Mouse (Mus musculus): ENCODE results near the gene Strn.

Gene Strn

DNA sequence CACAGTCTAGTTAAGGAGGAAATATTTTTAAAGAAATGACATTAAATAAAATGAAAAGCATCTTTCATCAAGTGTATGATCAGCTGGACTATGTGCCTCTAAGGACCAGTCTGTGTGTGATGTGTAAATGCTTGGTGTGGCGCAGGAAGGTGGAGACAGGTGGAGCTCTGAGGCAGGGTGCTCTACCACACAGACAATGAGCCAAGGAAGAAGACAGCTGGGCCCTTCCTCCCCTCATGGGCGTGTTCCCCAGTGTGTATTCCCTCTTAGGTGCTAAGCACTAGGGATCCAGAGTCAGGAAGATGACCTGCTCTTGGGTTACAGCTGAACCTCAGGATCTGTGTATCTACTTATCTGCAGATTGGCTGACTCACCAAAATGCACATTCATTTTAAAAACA, 122.5 kb downstream of the Strn start:
- DNase-seq = no peak

DNA sequence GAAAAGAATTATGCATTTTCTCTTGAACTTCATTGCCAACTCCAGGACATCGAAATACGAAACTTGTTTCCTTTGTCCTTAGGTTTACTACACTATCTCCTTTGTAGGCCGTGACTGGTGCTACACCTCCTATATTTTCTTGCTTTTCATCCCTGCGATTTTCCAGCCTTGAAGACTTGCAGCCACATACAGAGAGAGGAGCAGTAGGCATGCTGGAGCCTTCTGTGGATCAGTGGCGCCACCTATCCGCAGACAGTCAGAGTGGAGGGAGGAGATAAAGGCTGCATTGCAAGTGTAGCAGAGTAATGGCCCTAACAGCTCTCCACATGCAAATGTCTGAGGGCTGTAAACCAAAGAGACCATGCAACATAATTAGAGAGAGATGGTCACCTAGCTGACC, 125.9 kb downstream of the Strn start:
- DNase-seq = no peak

DNA sequence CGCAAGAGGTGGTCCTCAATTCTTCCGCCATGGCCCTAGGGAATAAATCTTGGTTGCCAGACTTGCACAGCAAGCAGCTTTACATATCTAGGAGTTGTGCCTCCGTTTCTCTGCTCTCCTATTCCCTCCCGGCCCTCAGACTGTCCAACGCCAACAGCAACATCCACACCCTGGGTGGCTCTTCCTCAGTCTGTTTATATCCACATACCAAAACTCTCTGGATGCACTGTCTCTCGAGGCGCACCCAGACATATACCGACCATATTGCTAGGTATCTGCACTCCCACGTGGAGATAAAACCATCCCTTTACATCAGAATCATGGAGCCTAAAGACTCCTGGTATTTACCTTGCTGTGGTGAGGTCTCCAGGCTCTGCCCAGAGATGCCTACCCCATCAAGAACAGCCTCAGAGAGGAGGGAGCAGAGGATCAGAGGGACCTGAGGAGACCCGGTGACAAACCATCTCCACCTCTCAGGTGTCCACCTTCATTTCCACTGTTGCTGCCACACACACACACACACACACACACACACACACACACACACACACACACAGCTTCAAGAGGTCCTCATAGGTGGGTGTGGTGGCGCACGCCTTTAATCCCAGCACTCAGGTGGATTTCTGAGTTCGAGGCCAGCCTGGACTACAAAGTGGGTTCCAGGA, 127.7 kb downstream of the Strn start:
- no peak for DNase-seq

DNA sequence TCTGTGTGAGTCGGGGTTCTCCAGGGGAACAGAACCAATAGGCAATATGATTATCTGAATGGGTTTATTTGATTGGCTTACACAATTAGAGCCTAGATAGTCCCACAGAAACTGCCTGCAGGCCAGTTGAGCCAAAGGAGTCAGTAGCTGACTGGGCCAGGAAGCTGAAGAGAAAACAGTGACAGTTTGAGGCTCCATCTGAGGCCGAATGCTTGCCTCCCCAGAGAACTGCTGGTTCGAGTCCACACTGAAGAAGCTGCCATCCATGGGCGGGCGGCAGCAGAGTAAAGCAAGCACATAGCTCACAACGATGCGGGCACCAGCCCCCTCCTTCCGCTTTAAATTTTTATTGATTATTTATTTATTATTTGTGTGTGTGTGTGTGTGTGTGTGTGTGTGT, 128.3 kb downstream of the Strn start:
- DNase-seq = no peak

DNA sequence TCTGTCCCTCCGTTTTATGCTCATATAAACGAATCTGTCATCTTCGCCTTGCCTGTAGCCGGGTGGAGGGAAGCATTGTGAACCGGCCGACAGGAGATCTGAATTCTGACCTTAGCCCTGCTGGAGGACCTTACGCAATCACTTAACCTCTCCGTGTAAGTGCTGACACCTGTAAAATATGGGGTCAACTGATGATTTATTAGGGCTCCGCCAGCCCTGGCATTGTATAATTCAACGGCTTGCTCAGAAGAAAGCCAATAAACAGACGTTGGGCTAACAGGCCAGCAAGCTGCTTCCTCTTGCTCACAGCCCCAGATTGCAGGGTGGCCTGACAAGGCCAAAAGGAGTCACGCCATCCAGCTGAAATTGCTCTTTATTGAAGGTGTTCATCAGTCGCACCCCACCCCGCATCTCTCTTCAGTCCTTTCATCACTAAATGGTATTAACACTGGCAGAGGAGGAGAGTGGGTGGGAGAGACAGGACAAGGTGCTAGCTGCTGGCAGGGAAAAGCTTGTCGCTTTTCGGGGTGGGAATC, 128.8 kb downstream of the Strn start:
- DNase-seq = no peak

DNA sequence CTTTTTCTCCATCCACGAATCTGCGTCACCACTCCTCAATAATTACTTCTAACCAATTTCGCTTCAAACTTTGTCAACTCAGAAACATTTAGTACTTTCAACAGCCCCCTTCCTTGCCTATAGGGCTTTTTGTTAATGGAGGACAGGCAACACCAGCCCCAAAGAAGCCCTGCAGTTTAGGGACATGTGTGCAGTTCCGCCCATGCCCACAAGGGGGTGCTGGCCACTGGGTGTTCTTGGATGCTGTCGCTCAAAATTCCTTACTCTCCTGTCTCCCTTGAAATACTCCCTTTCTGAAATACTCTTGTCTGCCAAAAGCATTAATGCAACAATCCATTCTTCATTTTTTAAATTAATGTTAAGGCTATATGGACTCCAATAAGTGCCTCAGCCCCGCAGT, 132.6 kb downstream of the Strn start:
- DNase-seq = peak; percentile 61 to 64

DNA sequence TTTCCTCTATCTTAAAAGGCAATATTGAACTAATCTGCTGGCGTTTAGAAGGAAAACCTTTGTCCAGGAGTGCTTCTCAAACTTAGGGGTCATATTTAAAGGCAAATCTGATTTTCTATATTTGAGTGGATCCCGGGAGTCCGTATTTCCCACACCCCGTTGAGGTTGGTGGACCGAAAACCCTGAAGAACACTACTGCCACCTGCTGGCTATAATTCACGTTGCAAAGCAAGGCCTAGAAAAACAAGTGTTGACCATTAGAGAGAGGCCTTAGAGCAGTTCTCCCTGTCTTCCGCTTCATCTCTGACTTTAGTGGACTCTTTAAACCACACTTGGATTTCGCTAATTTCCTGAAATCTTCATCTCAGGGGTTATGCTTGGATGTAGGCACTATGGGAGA, 133.1 kb downstream of the Strn start:
- DNase-seq = peak; percentile 71 to 85

DNA sequence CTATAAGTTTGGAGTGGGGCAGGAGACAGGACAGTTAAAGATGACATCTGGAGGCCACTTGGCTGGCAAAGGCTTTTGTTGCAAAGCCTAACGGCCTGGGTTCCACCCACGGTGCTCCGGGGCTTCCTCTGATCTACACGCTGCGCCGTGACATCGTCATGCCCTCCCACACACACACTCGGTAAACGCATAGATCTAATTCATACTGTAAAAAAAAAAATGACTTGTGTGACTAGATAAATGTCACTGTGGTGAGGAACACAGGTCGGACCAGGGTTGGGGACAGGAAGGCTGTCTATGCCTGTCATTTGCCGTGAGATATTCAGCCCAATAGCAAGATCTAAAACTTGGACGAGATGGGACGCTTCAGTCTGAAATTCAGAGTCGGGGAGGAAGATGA, 134.7 kb downstream of the Strn start:
- no peak for DNase-seq

DNA sequence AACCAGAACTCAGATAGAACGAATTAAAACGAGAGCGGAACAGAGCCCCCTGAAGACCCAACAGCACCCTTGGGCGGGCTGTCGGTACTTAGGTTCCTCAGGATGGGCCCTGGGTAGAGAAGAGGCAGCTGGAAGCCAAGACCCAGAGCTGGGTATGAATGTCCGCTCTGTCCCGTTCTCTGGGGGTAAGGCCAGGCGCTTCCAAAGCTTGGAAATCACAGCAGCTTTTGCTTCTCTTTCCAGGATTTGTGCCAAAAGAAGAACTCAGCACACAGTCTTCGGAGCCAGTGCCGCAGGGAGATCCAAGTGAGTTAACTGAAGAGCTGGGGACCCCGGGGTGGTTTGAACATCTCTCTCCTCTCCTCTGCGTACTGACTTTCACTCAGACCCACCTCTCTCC, 135.4 kb downstream of the Strn start:
- DNase-seq = no peak

DNA sequence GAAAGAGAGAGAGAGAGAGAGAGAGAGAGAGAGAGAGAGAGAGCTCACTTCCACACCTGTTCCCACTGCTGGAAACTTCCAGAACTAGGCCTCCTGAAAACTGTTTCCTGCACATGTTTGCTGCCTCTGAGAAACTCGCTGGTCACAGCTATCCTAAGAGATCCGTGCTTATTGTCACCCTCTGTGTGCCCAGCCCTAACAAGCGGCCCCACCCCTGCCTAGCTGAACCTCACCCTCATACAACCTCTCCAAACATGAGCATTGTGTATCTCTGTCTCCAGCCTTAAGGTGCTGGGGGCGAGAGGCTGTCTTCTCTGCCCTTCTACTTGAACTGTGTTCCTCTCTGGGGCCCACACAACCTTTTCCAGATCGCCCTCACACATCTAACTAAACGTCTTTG, 136.0 kb downstream of the Strn start:
- no peak for DNase-seq
